Mouse (Mus musculus): ENCODE data around the gene Ucma. TPM values are rescaled to one million over a fixed set of nuclear protein-coding genes. Genes with fewer than 3 reads are reported as not detected.

The Ucma gene
- polyA plus RNA-seq, 1 experiment from 2014 or later, result not detected

- Histone ChIP-seq H3K36me3 (no peaks in the 10 kb centered on the region), H3K27me3 (ENCODE audit: insufficient read depth, poor library complexity, severe bottlenecking) (no peaks in the 10 kb centered on the region), H3K9me3 (no peaks in the 10 kb centered on the region), H3K4me1 (replicated peaks) (peaks cover 11% of the 10 kb centered on the region; the same call in 1 of the 2 replicates), H3K4me3 (no peak overlapping the region), H3K27ac (no peak overlapping the region)
- WGBS, result 76% methylated on average over 15 of the region's 15 CpGs
- no peak for DNase-seq (ENCODE audit: low spot score)
Measured at GRCm38 (mm10) chr2:5033546-5034420, 57.9 kb downstream of the Ucma start.

- Histone ChIP-seq H3K36me3 (no peaks in the 10 kb centered on the region), H3K27me3 (ENCODE audit: insufficient read depth, poor library complexity, severe bottlenecking) (no peaks in the 10 kb centered on the region), H3K4me1 (replicated peaks) (peaks cover 11% of the 10 kb centered on the region; the same call in 1 of the 2 replicates), H3K27ac (no peak overlapping the region), H3K9me3 (no peaks in the 10 kb centered on the region), H3K4me3 (no peak overlapping the region)
- DNase-seq (ENCODE audit: low spot score), result no peak
- 87% methylated on average over 8 of the region's 8 CpGs for WGBS
Measured at GRCm38 (mm10) chr2:5034801-5035200, 58.9 kb downstream of the Ucma start.

DNA sequence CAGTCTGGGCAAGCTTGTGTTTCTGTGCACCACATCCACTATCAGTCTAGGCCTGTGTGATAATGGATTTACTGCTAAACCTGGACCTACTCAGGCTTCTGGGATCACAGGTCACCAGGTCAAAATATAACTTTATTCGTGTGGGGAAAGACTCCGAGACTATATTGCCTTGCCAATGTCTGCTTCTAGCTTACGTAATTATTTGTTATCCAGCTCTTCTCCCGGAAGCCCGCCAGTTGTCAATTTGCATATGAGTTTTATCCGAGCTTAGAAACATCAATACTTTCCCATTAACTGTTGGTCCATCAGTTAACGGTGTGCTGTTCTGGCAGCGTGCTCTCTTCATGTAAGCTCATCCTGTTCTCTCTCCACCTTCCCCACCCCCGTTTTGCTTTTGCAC lies 59.3 kb downstream of the Ucma start:
- H3K4me1 ChIP-seq (replicated peaks), result peaks cover 11% of the 10 kb centered on the region; the same call in 1 of the 2 replicates
- 0 out of 2 replicates have a peak overlapping the region, but pooled peaks have one; percentile 35 for H3K27ac ChIP-seq
- WGBS, result 87% methylated on average over 9 of the region's 9 CpGs
- no peaks in the 10 kb centered on the region for H3K27me3 ChIP-seq (ENCODE audit: insufficient read depth, poor library complexity, severe bottlenecking)
- H3K36me3 ChIP-seq, result no peaks in the 10 kb centered on the region
- H3K4me3 ChIP-seq, result no peak overlapping the region
- no peak for DNase-seq (ENCODE audit: low spot score)
- no peaks in the 10 kb centered on the region for H3K9me3 ChIP-seq

Other genes starting within 250 kb of the Ucma start
- gene Sephs1, start 94.6 kb upstream of the Ucma start, polyA plus RNA-seq (2016; fragmentation: Nextera tagmentation; extraction: Ambion mirVana), result 109 and 122 TPM in 2 replicates
- 37.3 and 37.5 TPM in 2 replicates for gene Phyh, start 57.1 kb upstream of the Ucma start, polyA plus RNA-seq (2016; fragmentation: Nextera tagmentation; extraction: Ambion mirVana)
- gene Mcm10, start 36.7 kb downstream of the Ucma start, polyA plus RNA-seq (2016; fragmentation: Nextera tagmentation; extraction: Ambion mirVana), result 46.0 and 62.4 TPM in 2 replicates
- 3.7 and 5.2 TPM in 2 replicates for gene Optn, start 87.9 kb downstream of the Ucma start, polyA plus RNA-seq (2016; fragmentation: Nextera tagmentation; extraction: Ambion mirVana)
- gene Ccdc3, start 161.7 kb downstream of the Ucma start, polyA plus RNA-seq (2016; fragmentation: Nextera tagmentation; extraction: Ambion mirVana), result 3.1 and 6.9 TPM in 2 replicates

Data from hindbrain, embryonic 10.5 days (tissue).